16 mouse cellular contexts compared by ENCODE assay signal in genomic region chr10:83882119-83882890, GRCm38 (mm10).
DNase-seq lines count a peak whose midpoint lies in the region; ATAC-seq and TF ChIP-seq lines count a peak whose summit lies in the region.
"Had no signal": no experiment of that assay in that cellular context is flagged by ENCODE, and none has a peak within 500 bp of the region (broad histone marks: within the 10 kb centered on the region; RNA-seq: fewer than 3 reads in every experiment).

No protein-coding gene starts in this region.

- H3K4me2 ChIP-seq in heart, embryonic 15.5 days = no peak overlapping the region
- no peak overlapping the region for H3K4me2 ChIP-seq in neural tube, embryonic 15.5 days
- no peak overlapping the region for H3K4me2 ChIP-seq in midbrain, postnatal 0 days (ENCODE audit: low read depth, low read length, poor library complexity, severe bottlenecking)
- H3K4me2 ChIP-seq: neural tube, embryonic 13.5 days had no signal

- WGBS in heart, embryonic 15.5 days = 46% methylated on average over 17 of the region's 17 CpGs
- 77% methylated on average over 17 of the region's 17 CpGs for WGBS in neural tube, embryonic 15.5 days
- 71% methylated on average over 17 of the region's 17 CpGs for WGBS in midbrain, postnatal 0 days

- no peak for ATAC-seq in heart, embryonic 15.5 days (replicated peaks; ENCODE audit: insufficient number of reproducible peaks, insufficient read depth, low FRiP score, low read depth)
- no peak for ATAC-seq in neural tube, embryonic 15.5 days (ENCODE audit: low FRiP score)
- no peak for ATAC-seq in midbrain, postnatal 0 days (ENCODE audit: low FRiP score)
- ATAC-seq: CD4-positive, CD25-positive, alpha-beta regulatory T cell, adult 4 months; intestine, postnatal 0 days; liver, postnatal 0 days had no signal

- no peaks in the 10 kb centered on the region for H3K36me3 ChIP-seq in heart, embryonic 15.5 days
- H3K36me3 ChIP-seq in neural tube, embryonic 15.5 days = no peaks in the 10 kb centered on the region
- no peaks in the 10 kb centered on the region for H3K36me3 ChIP-seq in midbrain, postnatal 0 days (ENCODE audit: insufficient read depth, low read length)
- H3K36me3 ChIP-seq: neural tube, embryonic 13.5 days had no signal

- TF ChIP-seq POLR2A in embryonic fibroblast, embryonic 13.5 days (IDR thresholded peaks at IDR 0.05; ENCODE audit: low read depth, low read length) = no peak

- H3K4me3 ChIP-seq in heart, embryonic 15.5 days = no peak overlapping the region
- H3K4me3 ChIP-seq in neural tube, embryonic 15.5 days (replicated peaks) = no peak overlapping the region
- H3K4me3 ChIP-seq in embryonic fibroblast, embryonic 13.5 days (ENCODE audit: insufficient read depth, low read length) = no peak overlapping the region
- no peak overlapping the region for H3K4me3 ChIP-seq in left cerebral cortex, adult 2 months
- H3K4me3 ChIP-seq in midbrain, postnatal 0 days (ENCODE audit: low read depth, low read length) = no peak overlapping the region
- H3K4me3 ChIP-seq: erythroblast, embryonic 14.5 days; layer of hippocampus, adult 2 months; neural tube, embryonic 13.5 days had no signal

- H3K27ac ChIP-seq in heart, embryonic 15.5 days = 0 out of 2 replicates have a peak overlapping the region, but pooled peaks have one; percentile 18
- H3K27ac ChIP-seq in neural tube, embryonic 15.5 days (replicated peaks) = no peak overlapping the region
- peak overlapping the region; percentile 87 for H3K27ac ChIP-seq in embryonic fibroblast, embryonic 13.5 days (ENCODE audit: insufficient read depth, low read length)
- no peak overlapping the region for H3K27ac ChIP-seq in left cerebral cortex, adult 2 months
- H3K27ac ChIP-seq in midbrain, postnatal 0 days (ENCODE audit: low read depth, low read length) = no peak overlapping the region
- H3K27ac ChIP-seq: layer of hippocampus, adult 2 months; neural tube, embryonic 13.5 days had no signal

- no peaks in the 10 kb centered on the region for H3K9me3 ChIP-seq in heart, embryonic 15.5 days (replicated peaks)
- H3K9me3 ChIP-seq in neural tube, embryonic 15.5 days (replicated peaks) = no peaks in the 10 kb centered on the region
- no peaks in the 10 kb centered on the region for H3K9me3 ChIP-seq in midbrain, postnatal 0 days (ENCODE audit: low read length)
- H3K9me3 ChIP-seq: neural tube, embryonic 13.5 days had no signal

- DNase-seq in heart, postnatal 14 days = no peak
- peak; percentile 40 for DNase-seq in neural tube, embryonic 10.5 days (ENCODE audit: extremely low spot score, low spot score)
- no peak for DNase-seq in left cerebral cortex, adult 2 months (ENCODE audit: extremely low spot score in 1 of 2, low spot score in 2 of 2)
- DNase-seq in midbrain, postnatal 0 days (ENCODE audit: low spot score) = no peak
- DNase-seq in cerebellum, postnatal 4 days (ENCODE audit: low spot score in 2 of 2) = no peak
- DNase-seq: cerebellum, adult 8-10 months; liver, postnatal 0 days; retina, postnatal 1 day had no signal

- H3K27me3 ChIP-seq in heart, embryonic 15.5 days = no peaks in the 10 kb centered on the region
- no peaks in the 10 kb centered on the region for H3K27me3 ChIP-seq in neural tube, embryonic 15.5 days (replicated peaks)
- no peaks in the 10 kb centered on the region for H3K27me3 ChIP-seq in midbrain, postnatal 0 days (ENCODE audit: insufficient read depth, low read length)
- H3K27me3 ChIP-seq: neural tube, embryonic 13.5 days had no signal

- intact Hi-C loops in heart, postnatal 14 days (cut with DNase I) = no loop called here
- intact Hi-C loops in left cerebral cortex, adult 2 months (cut with DNase I) = no loop called here

- no peak for TF ChIP-seq CTCF in embryonic fibroblast, embryonic 13.5 days (IDR thresholded peaks at IDR 0.05; ENCODE audit: borderline replicate concordance, insufficient read depth, low read length)
- TF ChIP-seq CTCF in left cerebral cortex, adult 2 months (IDR thresholded peaks at IDR 0.05) = no peak
- no peak for TF ChIP-seq CTCF in midbrain, postnatal 0 days (IDR thresholded peaks at IDR 0.05)

- H3K9ac ChIP-seq in heart, embryonic 15.5 days = no peak overlapping the region
- H3K9ac ChIP-seq in neural tube, embryonic 15.5 days (replicated peaks) = no peak overlapping the region
- H3K9ac ChIP-seq in midbrain, postnatal 0 days (replicated peaks; ENCODE audit: low read length, poor library complexity, severe bottlenecking) = no peak overlapping the region
- H3K9ac ChIP-seq: liver, postnatal 0 days; neural tube, embryonic 13.5 days had no signal

- peaks cover 22% of the 10 kb centered on the region for H3K4me1 ChIP-seq in heart, embryonic 15.5 days (replicated peaks)
- H3K4me1 ChIP-seq in neural tube, embryonic 15.5 days = no peaks in the 10 kb centered on the region
- peaks cover 19% of the 10 kb centered on the region for H3K4me1 ChIP-seq in embryonic fibroblast, embryonic 13.5 days (ENCODE audit: control insufficient read depth, insufficient read depth, low read length)
- H3K4me1 ChIP-seq in midbrain, postnatal 0 days (ENCODE audit: insufficient read depth, low read length) = no peaks in the 10 kb centered on the region
- H3K4me1 ChIP-seq: neural tube, embryonic 13.5 days had no signal

Comparison
In these comparisons a context has a peak if more than half of its experiments do, and no peak if none do; other contexts are left out.
1. H3K27ac ChIP-seq: peak in heart, embryonic 15.5 days (single experiment) and embryonic fibroblast, embryonic 13.5 days (single experiment); none in neural tube, embryonic 15.5 days (single experiment), left cerebral cortex, adult 2 months (single experiment) and midbrain, postnatal 0 days (single experiment).